Mouse (Mus musculus) CH12.LX (cell line): ENCODE results near the gene Pcyt2. TPM values are rescaled to one million over a fixed set of nuclear protein-coding genes. Genes with fewer than 3 reads are reported as not detected.

Experiments used
- DNase-seq: peaks from one replicate; pipeline ENCODE4 v3.0.0-alpha.2; 2013; ENCODE audit errors: extremely low read depth
- H3K27ac ChIP-seq: 2 replicates; pipeline ENCODE4 v1.5.1; 2012; ENCODE audit warnings: low read depth, mild to moderate bottlenecking, control low read depth, moderate library complexity; ENCODE audit not compliant: insufficient read depth
- H3K27me3 ChIP-seq: replicated peaks from 2 replicates; pipeline ENCODE3; 2012; ENCODE audit warnings: inconsistent platforms
- H3K36me3 ChIP-seq, 2 experiments: replicated peaks in 1 of 2; 2 replicates each; pipeline versions ENCODE3 to v1.6.1; 2012; ENCODE audit warnings: inconsistent platforms in 1 of 2, low read length in 1 of 2, mild to moderate bottlenecking in 1 of 2, mixed read lengths in 1 of 2, moderate library complexity in 1 of 2; ENCODE audit not compliant: control insufficient read depth in 1 of 2, insufficient read depth in 1 of 2
- H3K4me1 ChIP-seq, 2 experiments: 2 replicates each; pipeline ENCODE4 v1.6.1; 2012; ENCODE audit warnings: inconsistent platforms in 1 of 2, moderate library complexity in 1 of 2; ENCODE audit not compliant: insufficient read depth in 2 of 2, control insufficient read depth in 1 of 2
- H3K4me2 ChIP-seq: 2 replicates; pipeline ENCODE4 v1.6.1; 2012; ENCODE audit warnings: low read depth, mild to moderate bottlenecking, control low read depth; ENCODE audit not compliant: poor library complexity, insufficient read depth, severe bottlenecking
- H3K4me3 ChIP-seq, 3 experiments: fragments of 150-350 bp in 1 of 3; sonication (generic) in 1 of 3; replicated peaks in 1 of 3; 2 replicates each; pipeline versions ENCODE3 to v1.5.1; 2011 to 2012; ENCODE audit warnings: low read depth in 2 of 3, low read length in 2 of 3, mild to moderate bottlenecking in 2 of 3, moderate library complexity in 2 of 3, control low read depth in 1 of 3, improper control_type of control experiment in 1 of 3, inconsistent platforms in 1 of 3, mixed read lengths in 1 of 3; ENCODE audit not compliant: poor library complexity in 1 of 3
- H3K79me2 ChIP-seq: replicated peaks from 2 replicates; pipeline ENCODE4 v1.6.1; 2012; ENCODE audit warnings: mild to moderate bottlenecking, moderate library complexity; ENCODE audit not compliant: control insufficient read depth, poor library complexity, insufficient read depth, severe bottlenecking; ENCODE audit errors: extremely low read depth
- H3K9ac ChIP-seq: 2 replicates; pipeline ENCODE4 v1.6.1; 2012; ENCODE audit warnings: low read depth, mild to moderate bottlenecking, control low read depth, moderate library complexity; ENCODE audit not compliant: insufficient read depth
- H3K9me3 ChIP-seq: replicated peaks from 2 replicates; pipeline ENCODE3; 2012; ENCODE audit warnings: low read length, inconsistent platforms, mixed read lengths
- CHD1 ChIP-seq: IDR thresholded peaks from 2 replicates; pipeline ENCODE4 v1.6.1; 2012; ENCODE audit warnings: low read depth, low read length, improper control_type of control experiment, inconsistent platforms
- CTCF ChIP-seq, 2 experiments: IDR thresholded peaks in 1 of 2; conservative IDR thresholded peaks in 1 of 2; 2 replicates each; pipeline ENCODE4 v1.5.1; 2011 to 2012; ENCODE audit warnings: low read depth in 2 of 2, low read length in 2 of 2, improper control_type of control experiment in 1 of 2, inconsistent platforms in 1 of 2, mild to moderate bottlenecking in 1 of 2, moderate library complexity in 1 of 2
- ELF1 ChIP-seq: IDR thresholded peaks from 2 replicates; pipeline ENCODE4 v1.6.1; 2014; ENCODE audit warnings: low read depth, mild to moderate bottlenecking, inconsistent platforms, low read length, improper control_type of control experiment
- HCFC1 ChIP-seq: IDR thresholded peaks from 2 replicates; pipeline ENCODE4 v1.6.1; 2012; ENCODE audit warnings: low read depth, mild to moderate bottlenecking, inconsistent platforms, low read length, improper control_type of control experiment
- MAFK ChIP-seq: IDR thresholded peaks from 2 replicates; pipeline ENCODE4 v1.6.1; 2011; ENCODE audit warnings: low read length, improper control_type of control experiment; ENCODE audit not compliant: insufficient replicate concordance
- MAX ChIP-seq: IDR thresholded peaks from 2 replicates; pipeline ENCODE4 v1.6.1; 2011; ENCODE audit warnings: low read length, improper control_type of control experiment
- MYC ChIP-seq: IDR thresholded peaks from 2 replicates; pipeline ENCODE4 v1.6.1; 2011; ENCODE audit warnings: low read depth, mild to moderate bottlenecking, improper control_type of control experiment, low read length
- PAX5 ChIP-seq: IDR thresholded peaks from 2 replicates; pipeline ENCODE4 v1.6.1; 2012; ENCODE audit warnings: low read length, inconsistent platforms, mixed read lengths
- SMC3 ChIP-seq: IDR thresholded peaks from 2 replicates; pipeline ENCODE4 v1.6.1; 2011; ENCODE audit warnings: low read depth, low read length, improper control_type of control experiment
- dilution Hi-C: fragments of 300-500 bp; cut with MboI; formaldehyde crosslinking; loops from 2 replicates; pipeline ENCODE4 v1.14.3; 2020; ENCODE audit warnings: low sequenced_read_pairs; ENCODE audit not compliant: extremely low pct_unique_long_range_greater_than_20kb, extremely low pct_ligation_motif_present
- in situ Hi-C: fragments of 300-500 bp; cut with MboI; formaldehyde crosslinking; loops from 3 replicates; pipeline ENCODE4 v1.14.3; 2019; ENCODE audit warnings: low sequenced_read_pairs, low pct_ligation_motif_present, low pct_unique_long_range_greater_than_20kb, mixed read lengths
- polyA plus RNA-seq: library from polyadenylated mRNA; unstranded; fragments of >175 nt; gene quantifications from 2 replicates; pipeline ENCODE4 v1.2.1, GENCODE M21; 2012; ENCODE audit warnings: low read depth; ENCODE audit not compliant: insufficient read length
- total RNA-seq, 2 experiments: library from RNA; depleted of rRNA; stranded (reverse); fragments of 300-350 nt in 1 of 2; fragments of >200 nt in 1 of 2; gene quantifications; 2 replicates each; pipeline ENCODE4 v1.2.3; 2012 to 2014

The Pcyt2 gene
- total and polyA plus RNA-seq, 3 experiments = 154 to 166 (median 155) TPM

- H3K27ac ChIP-seq = no peak overlapping the region
- peak; percentile 96 for TF ChIP-seq MAFK
- peak in 1 of 2 experiments; percentile 42; a peak in 2 of 4 replicates for TF ChIP-seq CTCF (conservative IDR thresholded peaks at IDR 0.05 in 1 of 2, IDR thresholded peaks at IDR 0.05 in 1 of 2; ENCODE audit: low read depth in 2 of 2, low read length in 2 of 2)
- peak; percentile 18 for TF ChIP-seq SMC3
- TF ChIP-seq MYC = no peak
- no peak for TF ChIP-seq HCFC1
- peaks cover 84 to 91% of the 10 kb centered on the region in 2 experiments for H3K36me3 ChIP-seq
- H3K27me3 ChIP-seq = no peaks in the 10 kb centered on the region
- H3K79me2 ChIP-seq = peaks cover 19% of the 10 kb centered on the region
- in situ Hi-C loops = loop anchor here (5.0 kb wide), 1 partner anchor 43 kb away; no protein-coding TSS in a partner anchor
- H3K4me2 ChIP-seq = no peak overlapping the region
- peaks cover 0 to 11% of the 10 kb centered on the region in 2 experiments; a peak in 1 of 4 replicates for H3K4me1 ChIP-seq
- no peak overlapping the region for H3K4me3 ChIP-seq
- H3K9ac ChIP-seq = no peak overlapping the region
- no peak for DNase-seq
- H3K9me3 ChIP-seq = no peaks in the 10 kb centered on the region
- dilution Hi-C loops = no loop called here
Observed at GRCm38 (mm10) chr11:120565114-120565513, 52.6 kb downstream of the Pcyt2 start.

DNA sequence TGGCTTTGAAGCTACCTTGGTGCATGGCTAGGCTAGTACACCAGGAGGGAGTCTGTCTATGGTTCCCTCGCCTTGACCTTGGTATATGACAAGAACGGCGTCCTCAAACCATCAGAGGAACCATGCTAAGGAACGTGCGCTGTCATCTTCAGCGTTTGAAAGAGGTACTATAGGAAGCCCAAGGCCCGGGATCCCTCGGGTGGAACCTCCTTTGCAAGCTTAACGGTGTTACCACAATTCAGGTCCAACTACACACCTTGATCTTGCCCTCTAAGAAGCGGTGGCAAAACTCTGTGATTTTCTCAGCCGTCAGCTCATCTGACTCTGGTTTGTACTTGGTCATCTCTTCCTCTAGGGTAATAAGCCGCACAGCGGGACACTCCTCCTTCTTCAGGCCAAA is 54.8 kb downstream of the Pcyt2 start:
- Histone ChIP-seq H3K36me3 (peaks cover 78 to 89% of the 10 kb centered on the region in 2 experiments), H3K4me2 (no peak overlapping the region), H3K4me1 (peaks cover 0 to 8% of the 10 kb centered on the region in 2 experiments; a peak in 1 of 4 replicates), H3K9me3 (no peaks in the 10 kb centered on the region), H3K27ac (no peak overlapping the region), H3K9ac (no peak overlapping the region), H3K4me3 (no peak overlapping the region), H3K79me2 (peaks cover 11% of the 10 kb centered on the region), H3K27me3 (no peaks in the 10 kb centered on the region)
- TF ChIP-seq PAX5 (no peak), CHD1 (no peak)
- DNase-seq = no peak
- dilution Hi-C loops = no loop called here
- in situ Hi-C loops = loop anchor here (5.0 kb wide), 1 partner anchor 76 kb away; no protein-coding TSS in a partner anchor

- no peak overlapping the region for H3K4me3 ChIP-seq
- H3K9ac ChIP-seq = no peak overlapping the region
- 0 out of 4 replicates have a peak, but pooled peaks cover 0 to 2% of the 10 kb centered on the region in 2 experiments for H3K4me1 ChIP-seq
- no peak overlapping the region for H3K27ac ChIP-seq
- in situ Hi-C loops = loop anchor here (5.0 kb wide), 1 partner anchor 74 kb away; no protein-coding TSS in a partner anchor
- dilution Hi-C loops = no loop called here
- H3K4me2 ChIP-seq = no peak overlapping the region
- 0 out of 2 replicates have a peak, but pooled peaks cover 2% of the 10 kb centered on the region for H3K79me2 ChIP-seq
- H3K27me3 ChIP-seq = no peaks in the 10 kb centered on the region
- no peak for DNase-seq
- H3K9me3 ChIP-seq = peaks cover 4% of the 10 kb centered on the region
- peaks cover 61 to 71% of the 10 kb centered on the region in 2 experiments for H3K36me3 ChIP-seq
- TF ChIP-seq MAX (no peak), ELF1 (no peak), CTCF (conservative IDR thresholded peaks at IDR 0.05 in 1 of 2, IDR thresholded peaks at IDR 0.05 in 1 of 2; ENCODE audit: low read depth in 2 of 2, low read length in 2 of 2) (no peak)
Observed at GRCm38 (mm10) chr11:120560952-120561728, 56.6 kb downstream of the Pcyt2 start.

Other genes starting within 250 kb of the Pcyt2 start
Only the 20 nearest of the 33 such genes appear.
- gene Slc25a10, start 126.1 kb downstream of the Pcyt2 start, total RNA-seq (2012; rRNA removed) = 32.9 and 48.5 TPM in 2 replicates
- 29.5 and 34.6 TPM in 2 replicates for gene Slc25a10, start 126.1 kb downstream of the Pcyt2 start, total RNA-seq (2014; rRNA removed)
- 43.4 and 45.9 TPM in 2 replicates for gene Slc25a10, start 126.1 kb downstream of the Pcyt2 start, polyA plus RNA-seq
- 0.13 TPM in 1 of 2 replicates, not detected in the other for gene Gcgr, start 87.2 kb downstream of the Pcyt2 start, total RNA-seq (2012; rRNA removed)
- gene Gcgr, start 87.2 kb downstream of the Pcyt2 start, total RNA-seq (2014; rRNA removed) = 0.09 and 0.16 TPM in 2 replicates
- gene Gcgr, start 87.2 kb downstream of the Pcyt2 start, polyA plus RNA-seq = 0.20 TPM in 1 of 2 replicates, not detected in the other
- gene Mcrip1, start 68.2 kb downstream of the Pcyt2 start, total RNA-seq (2012; rRNA removed) = 25.8 and 39.6 TPM in 2 replicates
- 37.6 and 46.2 TPM in 2 replicates for gene Mcrip1, start 68.2 kb downstream of the Pcyt2 start, total RNA-seq (2014; rRNA removed)
- gene Mcrip1, start 68.2 kb downstream of the Pcyt2 start, polyA plus RNA-seq = 60.2 and 66.5 TPM in 2 replicates
- not detected in 2 replicates for gene Ppp1r27, start 66.8 kb downstream of the Pcyt2 start, total RNA-seq (2012; rRNA removed)
- gene Ppp1r27, start 66.8 kb downstream of the Pcyt2 start, total RNA-seq (2014; rRNA removed) = not detected in 2 replicates
- gene Ppp1r27, start 66.8 kb downstream of the Pcyt2 start, polyA plus RNA-seq = not detected in 2 replicates
- gene P4hb, start 44.7 kb downstream of the Pcyt2 start, total RNA-seq (2012; rRNA removed) = 531 and 594 TPM in 2 replicates
- gene P4hb, start 44.7 kb downstream of the Pcyt2 start, total RNA-seq (2014; rRNA removed) = 453 and 486 TPM in 2 replicates
- 644 and 662 TPM in 2 replicates for gene P4hb, start 44.7 kb downstream of the Pcyt2 start, polyA plus RNA-seq
- 417 and 467 TPM in 2 replicates for gene Arhgdia, start 36.3 kb downstream of the Pcyt2 start, total RNA-seq (2012; rRNA removed)
- gene Arhgdia, start 36.3 kb downstream of the Pcyt2 start, total RNA-seq (2014; rRNA removed) = 126 and 172 TPM in 2 replicates
- 957 and 958 TPM in 2 replicates for gene Arhgdia, start 36.3 kb downstream of the Pcyt2 start, polyA plus RNA-seq
- gene Alyref, start 19.6 kb downstream of the Pcyt2 start, total RNA-seq (2012; rRNA removed) = 582 and 793 TPM in 2 replicates
- gene Alyref, start 19.6 kb downstream of the Pcyt2 start, total RNA-seq (2014; rRNA removed) = 358 and 361 TPM in 2 replicates
- gene Alyref, start 19.6 kb downstream of the Pcyt2 start, polyA plus RNA-seq = 444 and 451 TPM in 2 replicates
- 108 and 114 TPM in 2 replicates for gene Anapc11, start 19.5 kb downstream of the Pcyt2 start, total RNA-seq (2012; rRNA removed)
- gene Anapc11, start 19.5 kb downstream of the Pcyt2 start, total RNA-seq (2014; rRNA removed) = 51.7 and 57.0 TPM in 2 replicates
- 142 and 145 TPM in 2 replicates for gene Anapc11, start 19.5 kb downstream of the Pcyt2 start, polyA plus RNA-seq
- 0.55 TPM in 1 of 2 replicates, not detected in the other for gene Npb, start 9.5 kb downstream of the Pcyt2 start, total RNA-seq (2012; rRNA removed)
- not detected in 2 replicates for gene Npb, start 9.5 kb downstream of the Pcyt2 start, total RNA-seq (2014; rRNA removed)
- gene Npb, start 9.5 kb downstream of the Pcyt2 start, polyA plus RNA-seq = 1.0 and 1.3 TPM in 2 replicates
- 75.2 and 87.1 TPM in 2 replicates for gene Sirt7, start 7.3 kb upstream of the Pcyt2 start, total RNA-seq (2012; rRNA removed)
- 71.7 and 74.4 TPM in 2 replicates for gene Sirt7, start 7.3 kb upstream of the Pcyt2 start, total RNA-seq (2014; rRNA removed)
- gene Sirt7, start 7.3 kb upstream of the Pcyt2 start, polyA plus RNA-seq = 84.4 and 91.3 TPM in 2 replicates
- 26.4 and 29.3 TPM in 2 replicates for gene Mafg, start 15.7 kb upstream of the Pcyt2 start, total RNA-seq (2012; rRNA removed)
- 14.6 and 17.0 TPM in 2 replicates for gene Mafg, start 15.7 kb upstream of the Pcyt2 start, total RNA-seq (2014; rRNA removed)
- 62.1 and 63.7 TPM in 2 replicates for gene Mafg, start 15.7 kb upstream of the Pcyt2 start, polyA plus RNA-seq
- 26.2 and 75.3 TPM in 2 replicates for gene Pycr1, start 25.8 kb upstream of the Pcyt2 start, total RNA-seq (2012; rRNA removed)
- 18.3 and 21.0 TPM in 2 replicates for gene Pycr1, start 25.8 kb upstream of the Pcyt2 start, total RNA-seq (2014; rRNA removed)
- gene Pycr1, start 25.8 kb upstream of the Pcyt2 start, polyA plus RNA-seq = 27.2 and 32.3 TPM in 2 replicates
- gene Myadml2, start 30.2 kb upstream of the Pcyt2 start, total RNA-seq (2012; rRNA removed) = 0.68 and 0.88 TPM in 2 replicates
- gene Myadml2, start 30.2 kb upstream of the Pcyt2 start, total RNA-seq (2014; rRNA removed) = not detected in 2 replicates
- gene Myadml2, start 30.2 kb upstream of the Pcyt2 start, polyA plus RNA-seq = not detected in 2 replicates
- gene Notum, start 43.2 kb upstream of the Pcyt2 start, total RNA-seq (2012; rRNA removed) = not detected in 2 replicates
- not detected in 2 replicates for gene Notum, start 43.2 kb upstream of the Pcyt2 start, total RNA-seq (2014; rRNA removed)
- gene Notum, start 43.2 kb upstream of the Pcyt2 start, polyA plus RNA-seq = not detected in 2 replicates
- gene Aspscr1, start 55.0 kb upstream of the Pcyt2 start, total RNA-seq (2012; rRNA removed) = 34.1 and 37.7 TPM in 2 replicates
- 24.9 and 27.3 TPM in 2 replicates for gene Aspscr1, start 55.0 kb upstream of the Pcyt2 start, total RNA-seq (2014; rRNA removed)
- gene Aspscr1, start 55.0 kb upstream of the Pcyt2 start, polyA plus RNA-seq = 62.4 and 69.9 TPM in 2 replicates
- 101 and 103 TPM in 2 replicates for gene Cenpx, start 95.8 kb upstream of the Pcyt2 start, total RNA-seq (2012; rRNA removed)
- 72.3 and 76.5 TPM in 2 replicates for gene Cenpx, start 95.8 kb upstream of the Pcyt2 start, total RNA-seq (2014; rRNA removed)
- gene Cenpx, start 95.8 kb upstream of the Pcyt2 start, polyA plus RNA-seq = 122 and 131 TPM in 2 replicates
- 31.3 and 35.6 TPM in 2 replicates for gene Lrrc45, start 96.0 kb upstream of the Pcyt2 start, total RNA-seq (2012; rRNA removed)
- gene Lrrc45, start 96.0 kb upstream of the Pcyt2 start, total RNA-seq (2014; rRNA removed) = 11.7 and 12.9 TPM in 2 replicates
- 20.3 and 23.8 TPM in 2 replicates for gene Lrrc45, start 96.0 kb upstream of the Pcyt2 start, polyA plus RNA-seq
- 8.9 and 9.9 TPM in 2 replicates for gene Rac3, start 103.5 kb upstream of the Pcyt2 start, total RNA-seq (2012; rRNA removed)
- 2.9 and 3.4 TPM in 2 replicates for gene Rac3, start 103.5 kb upstream of the Pcyt2 start, total RNA-seq (2014; rRNA removed)
- 5.5 and 8.3 TPM in 2 replicates for gene Rac3, start 103.5 kb upstream of the Pcyt2 start, polyA plus RNA-seq
- gene Dcxr, start 109.3 kb upstream of the Pcyt2 start, total RNA-seq (2012; rRNA removed) = 49.4 and 74.7 TPM in 2 replicates
- gene Dcxr, start 109.3 kb upstream of the Pcyt2 start, total RNA-seq (2014; rRNA removed) = 24.1 and 24.8 TPM in 2 replicates
- gene Dcxr, start 109.3 kb upstream of the Pcyt2 start, polyA plus RNA-seq = 23.3 and 23.5 TPM in 2 replicates
- 0.21 and 0.25 TPM in 2 replicates for gene Cbr2, start 114.2 kb upstream of the Pcyt2 start, total RNA-seq (2012; rRNA removed)
- gene Cbr2, start 114.2 kb upstream of the Pcyt2 start, total RNA-seq (2014; rRNA removed) = not detected in 2 replicates
- gene Cbr2, start 114.2 kb upstream of the Pcyt2 start, polyA plus RNA-seq = not detected in 2 replicates